Mouse (Mus musculus): ENCODE measurements around the gene Tab1. TPM values are rescaled to one million over a fixed set of nuclear protein-coding genes. Genes with fewer than 3 reads are reported as not detected.

Gene Tab1
- total and polyA plus RNA-seq, 3 experiments: 11.6 to 17.7 (median 12.0) TPM

DNA sequence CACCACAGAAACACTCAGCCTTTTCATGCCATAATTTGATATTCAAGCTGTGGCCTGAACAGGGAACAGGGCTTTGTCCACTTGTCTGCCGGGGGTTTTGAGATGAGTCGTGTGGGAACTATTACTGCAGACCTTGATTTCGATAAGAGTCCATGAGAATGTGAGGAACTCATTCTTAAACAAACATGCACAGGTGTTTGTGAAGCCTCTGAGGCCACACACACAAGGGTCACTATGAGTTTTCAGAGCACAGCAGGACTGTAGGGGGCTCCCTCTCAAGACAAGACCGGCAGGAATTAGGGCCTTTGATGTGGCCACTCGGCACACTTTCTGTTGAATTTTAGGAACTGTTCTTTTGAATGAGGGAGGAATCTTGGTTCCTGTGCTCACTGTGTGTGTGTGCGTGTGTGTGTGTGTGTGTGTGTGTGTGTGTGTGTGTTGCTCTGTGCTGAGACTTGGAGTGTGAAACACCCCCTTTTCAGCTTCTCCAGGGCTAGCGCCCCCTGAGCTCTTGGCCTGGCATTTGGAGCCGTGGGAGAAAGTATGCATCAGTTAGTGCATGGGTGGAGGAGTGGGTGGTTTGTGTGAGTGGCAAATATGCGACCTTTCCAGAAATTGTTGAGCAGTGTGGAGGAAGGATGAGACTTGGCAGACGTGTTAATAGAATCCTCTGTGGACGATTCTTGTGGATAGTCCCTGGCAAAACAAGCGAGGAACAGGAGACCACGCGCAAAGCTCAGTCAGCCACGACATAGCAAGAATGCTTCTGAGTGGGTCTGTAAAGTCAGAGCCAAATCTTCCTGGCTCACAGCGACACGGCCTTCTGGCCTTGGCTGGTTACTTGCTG lies 5.2 kb downstream of the Tab1 start:
- H3K9ac ChIP-seq (ENCODE audit: insufficient read depth, low read depth): no peak overlapping the region
- H3K36me3 ChIP-seq (replicated peaks in 1 of 2; ENCODE audit: control insufficient read depth in 1 of 2, insufficient read depth in 1 of 2, low read length in 1 of 2): peaks cover 10 to 72% of the 10 kb centered on the region in 2 experiments
- DNase-seq (ENCODE audit: extremely low read depth): no peak
- no peak overlapping the region for H3K4me3 ChIP-seq (replicated peaks in 1 of 3; ENCODE audit: low read depth in 2 of 3, low read length in 2 of 3, poor library complexity in 1 of 3)
- H3K9me3 ChIP-seq (replicated peaks; ENCODE audit: low read length): peaks cover 3% of the 10 kb centered on the region
- H3K4me1 ChIP-seq (ENCODE audit: control insufficient read depth in 1 of 2, insufficient read depth in 2 of 2): peaks cover 6 to 62% of the 10 kb centered on the region in 2 experiments
- H3K27me3 ChIP-seq (replicated peaks): no peaks in the 10 kb centered on the region
- no peak overlapping the region for H3K27ac ChIP-seq (ENCODE audit: insufficient read depth, low read depth)
- H3K4me2 ChIP-seq (ENCODE audit: insufficient read depth, low read depth, poor library complexity, severe bottlenecking): no peak overlapping the region
- dilution Hi-C loops (cut with MboI; ENCODE audit: extremely low pct_ligation_motif_present, extremely low pct_unique_long_range_greater_than_20kb, low sequenced_read_pairs): no loop called here
- in situ Hi-C loops (cut with MboI; ENCODE audit: low pct_ligation_motif_present, low pct_unique_long_range_greater_than_20kb, low sequenced_read_pairs): no loop called here
- TF ChIP-seq ZMIZ1 (IDR thresholded peaks at IDR 0.05; ENCODE audit: low read depth, low read length) (no peak), CTCF (conservative IDR thresholded peaks at IDR 0.05 in 1 of 2, IDR thresholded peaks at IDR 0.05 in 1 of 2; ENCODE audit: low read depth in 2 of 2, low read length in 2 of 2) (0 out of 4 replicates have a peak, but pooled peaks of 1 of the 2 experiments have one; percentile 5), TBP (conservative IDR thresholded peaks at IDR 0.05; ENCODE audit: low read depth, low read length) (no peak), EP300 (IDR thresholded peaks at IDR 0.05; ENCODE audit: low read length) (no peak)
- H3K79me2 ChIP-seq (replicated peaks; ENCODE audit: control insufficient read depth, extremely low read depth, insufficient read depth, poor library complexity, severe bottlenecking): peaks cover 22% of the 10 kb centered on the region; the same call in 1 of the 2 replicates

DNA sequence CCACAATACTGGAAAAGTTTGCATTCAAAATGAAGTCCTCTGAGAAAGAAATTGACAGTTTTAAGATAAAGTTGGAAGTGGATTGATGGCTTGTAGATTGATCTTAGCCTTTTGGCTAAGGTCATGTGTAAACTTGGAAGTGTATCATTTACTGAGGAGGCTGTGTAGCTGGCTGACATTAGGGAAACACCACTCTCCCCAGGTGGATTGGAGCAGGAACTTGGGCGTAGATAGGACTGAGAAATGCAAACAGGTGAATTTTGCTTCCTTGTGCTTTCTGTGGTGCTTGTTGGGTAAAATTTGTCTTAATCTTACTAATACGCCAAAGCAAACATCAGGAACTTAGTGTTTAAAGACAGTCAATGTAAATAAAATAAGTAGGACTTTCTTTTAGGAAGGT lies 7.4 kb downstream of the Tab1 start:
- H3K4me3 ChIP-seq (replicated peaks in 1 of 3; ENCODE audit: low read depth in 2 of 3, low read length in 2 of 3, poor library complexity in 1 of 3): no peak overlapping the region
- no peaks in the 10 kb centered on the region for H3K27me3 ChIP-seq (replicated peaks)
- no peak for DNase-seq (ENCODE audit: extremely low read depth)
- H3K4me2 ChIP-seq (ENCODE audit: insufficient read depth, low read depth, poor library complexity, severe bottlenecking): no peak overlapping the region
- H3K9ac ChIP-seq (ENCODE audit: insufficient read depth, low read depth): no peak overlapping the region
- H3K36me3 ChIP-seq (replicated peaks in 1 of 2; ENCODE audit: control insufficient read depth in 1 of 2, insufficient read depth in 1 of 2, low read length in 1 of 2): peaks cover 10 to 90% of the 10 kb centered on the region in 2 experiments
- in situ Hi-C loops (cut with MboI; ENCODE audit: low pct_ligation_motif_present, low pct_unique_long_range_greater_than_20kb, low sequenced_read_pairs): no loop called here
- TF ChIP-seq CTCF (conservative IDR thresholded peaks at IDR 0.05 in 1 of 2, IDR thresholded peaks at IDR 0.05 in 1 of 2; ENCODE audit: low read depth in 2 of 2, low read length in 2 of 2): no peak
- no peak for TF ChIP-seq TCF12 (IDR thresholded peaks at IDR 0.05; ENCODE audit: low read depth, low read length)
- no peak for TF ChIP-seq ZNF384 (IDR thresholded peaks at IDR 0.05; ENCODE audit: low read depth, low read length)
- no peak for TF ChIP-seq KAT2A (IDR thresholded peaks at IDR 0.05; ENCODE audit: insufficient replicate concordance, low read length)
- no peak for TF ChIP-seq MAZ (IDR thresholded peaks at IDR 0.05; ENCODE audit: low read depth, low read length)
- TF ChIP-seq POLR2A (IDR thresholded peaks at IDR 0.05; ENCODE audit: low read depth, low read length): no peak
- TF ChIP-seq BHLHE40 (IDR thresholded peaks at IDR 0.05; ENCODE audit: low read depth, low read length): no peak
- no peak for TF ChIP-seq MYC (IDR thresholded peaks at IDR 0.05; ENCODE audit: low read depth, low read length)
- no peak for TF ChIP-seq MAFK (IDR thresholded peaks at IDR 0.05; ENCODE audit: insufficient replicate concordance, low read length)
- TF ChIP-seq USF1 (IDR thresholded peaks at IDR 0.05; ENCODE audit: low read depth, low read length): no peak
- no peak for TF ChIP-seq RAD21 (IDR thresholded peaks at IDR 0.05; ENCODE audit: low read depth, low read length)
- TF ChIP-seq ELF1 (IDR thresholded peaks at IDR 0.05; ENCODE audit: low read depth, low read length): no peak
- TF ChIP-seq RCOR1 (conservative IDR thresholded peaks at IDR 0.05; ENCODE audit: low read depth, low read length): no peak
- TF ChIP-seq ETS1 (conservative IDR thresholded peaks at IDR 0.05; ENCODE audit: low read depth, low read length): no peak
- TF ChIP-seq EP300 (IDR thresholded peaks at IDR 0.05; ENCODE audit: low read length): no peak
- H3K4me1 ChIP-seq (ENCODE audit: control insufficient read depth in 1 of 2, insufficient read depth in 2 of 2): peaks cover 0 to 62% of the 10 kb centered on the region in 2 experiments; a peak in 2 of 4 replicates
- no peak overlapping the region for H3K27ac ChIP-seq (ENCODE audit: insufficient read depth, low read depth)
- H3K9me3 ChIP-seq (replicated peaks; ENCODE audit: low read length): peaks cover 3% of the 10 kb centered on the region
- dilution Hi-C loops (cut with MboI; ENCODE audit: extremely low pct_ligation_motif_present, extremely low pct_unique_long_range_greater_than_20kb, low sequenced_read_pairs): no loop called here
- peaks cover 9% of the 10 kb centered on the region; the same call in 1 of the 2 replicates for H3K79me2 ChIP-seq (replicated peaks; ENCODE audit: control insufficient read depth, extremely low read depth, insufficient read depth, poor library complexity, severe bottlenecking)

Measured in CH12.LX (cell line).